Mouse (Mus musculus): ENCODE measurements around the gene Rnf180. TPM values are rescaled to one million over a fixed set of nuclear protein-coding genes. Genes with fewer than 3 reads are reported as not detected.
A peak's percentile ranks its signal among the peaks of the same experiment; 100 is the strongest.
"Not testable (repeated sequence)": the region's sequence is repeated elsewhere in the genome, so short reads cannot be mapped to it uniquely, and the experiment has no call there.

Gene Rnf180
- total RNA-seq (2021), result 10 to 100 TPM; 18.5 to 20.2 TPM
- long read RNA-seq, experiment 1, transcript Rnf180-205 (8 exons, 3,279 nt), result major isoform, 13 of 35 reads
- long read RNA-seq, experiment 1, transcript Rnf180-203 (8 exons, 2,734 nt), result minor isoform, 5 of 35 reads
- long read RNA-seq, experiment 1, partial matches to known transcripts, result 8 of 35 reads
- long read RNA-seq, experiment 1, other reads (novel, unspliced or antisense), result 9 of 35 reads
- long read RNA-seq, experiment 2, transcript Rnf180-203 (8 exons, 2,734 nt), result major isoform, 6 of 25 reads
- long read RNA-seq, experiment 2, transcript Rnf180-205 (8 exons, 3,279 nt), result minor isoform, 5 of 25 reads
- long read RNA-seq, experiment 2, partial matches to known transcripts, result 9 of 25 reads
- long read RNA-seq, experiment 2, other reads (novel, unspliced or antisense), result 5 of 25 reads

DNA sequence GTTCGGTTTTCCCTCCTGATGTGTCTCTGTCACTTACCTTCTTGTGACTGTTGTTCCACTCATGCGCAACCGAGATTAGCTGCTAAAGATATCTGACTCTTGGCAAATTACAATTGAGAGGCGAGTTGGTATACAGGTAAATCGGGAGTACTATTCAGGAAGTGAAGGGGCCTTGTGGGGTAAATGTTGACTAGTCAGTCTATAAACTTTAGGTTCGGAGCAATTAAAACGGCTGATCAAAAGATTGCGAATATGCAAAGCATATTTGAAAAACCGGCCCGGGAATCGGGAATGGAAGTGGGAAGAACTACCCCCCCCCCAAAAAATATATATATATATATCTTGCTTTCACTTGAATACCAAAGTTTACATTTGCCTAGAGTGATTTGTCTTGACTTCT lies at the start of gene Rnf180:
Gene Rnf180, minus strand, starts transcription at position 101 of the 400 bp plus-strand sequence.
- DNase-seq (ENCODE audit: low spot score in 2 of 2), result no peak

DNA sequence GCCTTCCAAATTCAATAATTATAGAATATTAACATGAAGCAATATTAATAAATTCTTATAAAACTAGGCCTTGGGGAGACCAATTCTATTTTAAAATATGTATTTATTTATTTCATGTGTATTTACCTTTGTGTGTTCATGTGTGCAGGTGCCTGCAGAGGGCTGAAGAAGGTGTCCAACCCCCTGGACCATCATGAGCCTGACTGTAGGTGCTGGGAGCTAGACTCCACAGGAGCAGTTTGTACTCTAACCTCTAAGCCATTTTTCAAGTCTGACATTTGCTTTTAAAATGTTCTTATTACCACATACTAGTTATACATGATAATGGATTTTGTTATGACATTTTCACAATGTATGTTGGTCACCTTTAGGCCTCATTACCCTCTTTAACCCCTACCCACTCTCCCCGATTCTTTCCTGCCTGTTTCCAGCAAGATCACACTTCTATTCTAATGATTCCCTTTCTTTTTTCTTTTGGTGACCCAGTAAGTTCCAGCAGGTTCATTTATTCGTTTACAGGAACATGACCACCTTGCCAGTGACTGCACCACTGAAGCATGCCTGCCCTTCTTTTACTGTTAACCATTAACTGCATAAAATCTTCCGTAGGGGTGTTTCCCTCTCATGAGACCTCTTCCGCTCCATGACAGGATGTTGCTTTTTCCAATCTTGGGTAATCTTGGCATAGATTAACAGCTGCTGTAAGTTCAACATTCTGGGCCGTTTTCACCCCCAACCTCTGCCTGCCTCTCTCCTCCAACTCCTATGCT lies 36.8 kb upstream of the Rnf180 start:
- no peak for DNase-seq (ENCODE audit: low spot score in 2 of 2)

DNA sequence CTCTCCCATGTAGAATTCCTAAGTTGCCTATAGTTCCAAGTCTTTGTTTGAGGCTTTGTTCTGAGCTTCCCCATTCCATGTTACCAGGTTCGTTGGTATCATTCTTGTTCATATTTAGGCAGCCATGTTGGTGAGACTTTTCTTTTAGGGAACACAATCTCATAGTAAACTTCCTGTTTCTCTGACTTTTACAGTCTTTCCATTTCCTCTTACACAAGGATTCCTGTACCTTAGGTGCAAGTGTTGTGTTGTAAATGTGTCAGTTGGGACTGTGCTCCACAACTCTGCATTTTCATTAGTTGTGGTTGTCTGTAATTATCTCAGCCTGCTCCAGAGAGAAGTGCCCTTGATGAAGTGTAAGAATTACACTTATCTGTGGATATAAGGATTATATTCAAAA lies 32.3 kb upstream of the Rnf180 start:
- DNase-seq (ENCODE audit: low spot score in 2 of 2), result no peak

DNA sequence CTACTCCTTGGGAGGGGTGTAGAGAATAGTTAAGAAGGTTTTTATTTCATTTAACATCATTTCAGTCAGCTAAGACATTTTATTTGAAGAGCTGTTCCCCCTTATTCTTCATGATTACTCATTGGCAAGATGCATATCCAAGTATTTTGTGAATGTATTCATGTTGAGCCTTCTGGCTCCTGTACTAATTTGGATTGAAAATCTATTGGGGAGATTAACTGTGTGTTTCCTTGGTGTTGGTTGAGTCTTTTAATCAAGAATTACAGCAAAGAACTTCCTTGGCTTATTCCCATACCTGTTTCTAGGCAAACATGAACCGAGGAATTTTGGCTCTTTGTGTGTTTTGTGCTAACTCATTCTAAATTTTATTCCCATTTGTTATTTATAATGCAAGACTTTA lies 22.3 kb upstream of the Rnf180 start:
- no peak for DNase-seq (ENCODE audit: low spot score in 2 of 2)

DNA sequence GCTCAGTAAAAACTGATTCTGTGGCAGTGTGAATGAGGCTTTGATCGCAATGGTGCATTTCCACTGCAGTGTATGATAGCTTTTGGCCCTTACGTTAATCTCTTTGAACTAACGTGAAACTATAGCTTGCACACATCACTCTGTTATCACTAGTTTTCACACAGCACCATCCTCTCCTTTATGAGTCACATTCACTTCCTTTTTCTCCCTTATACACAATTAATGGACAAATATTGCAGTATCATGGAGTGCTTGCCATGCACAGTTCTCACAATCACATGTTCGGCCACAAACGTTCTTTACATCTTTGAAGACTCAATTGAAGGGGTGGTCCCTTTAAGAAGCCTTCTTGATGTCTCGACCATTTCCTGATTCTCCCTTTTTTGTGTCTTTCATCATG lies 21.4 kb upstream of the Rnf180 start:
- DNase-seq (ENCODE audit: low spot score in 2 of 2), result no peak

DNA sequence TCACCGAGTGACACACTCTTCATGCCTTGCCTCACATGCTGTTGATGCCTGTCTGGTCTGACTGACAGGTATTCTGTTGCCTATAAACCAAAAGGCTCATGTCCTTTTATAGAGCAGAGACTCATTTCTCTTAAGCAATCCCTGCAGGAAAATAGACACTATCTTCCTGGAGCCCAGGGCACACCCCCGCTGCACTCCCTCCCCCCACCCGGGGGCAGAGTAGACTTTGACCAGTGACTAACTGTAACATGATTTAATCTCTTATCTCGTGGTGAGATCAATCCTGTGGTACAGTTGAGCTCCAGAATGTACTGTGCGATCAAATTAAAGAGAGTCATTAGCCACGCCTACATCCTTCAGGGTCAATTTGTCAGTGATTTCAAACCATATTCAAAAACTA lies 18.1 kb upstream of the Rnf180 start:
- DNase-seq (ENCODE audit: low spot score in 2 of 2), result no peak

DNA sequence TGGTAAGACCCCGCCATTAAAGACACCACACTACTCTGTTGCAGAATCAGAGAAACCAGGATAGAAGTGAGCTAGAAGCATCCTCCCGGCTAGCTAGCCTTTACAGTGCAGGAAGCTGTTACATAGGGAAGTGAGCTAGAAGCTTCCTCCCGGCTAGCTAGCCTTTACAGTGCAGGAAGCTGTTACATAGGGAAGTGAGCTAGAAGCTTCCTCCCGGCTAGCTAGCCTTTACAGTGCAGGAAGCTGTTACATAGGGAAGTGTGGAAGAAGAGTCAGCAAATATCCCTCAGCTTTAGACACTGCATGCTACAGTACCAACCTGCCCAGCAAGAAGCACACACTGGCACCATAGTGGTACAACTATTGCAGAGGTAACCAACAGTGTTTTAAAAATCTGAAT lies 15.9 kb upstream of the Rnf180 start:
- not testable (repeated sequence) for DNase-seq (ENCODE audit: low spot score in 2 of 2)

DNA sequence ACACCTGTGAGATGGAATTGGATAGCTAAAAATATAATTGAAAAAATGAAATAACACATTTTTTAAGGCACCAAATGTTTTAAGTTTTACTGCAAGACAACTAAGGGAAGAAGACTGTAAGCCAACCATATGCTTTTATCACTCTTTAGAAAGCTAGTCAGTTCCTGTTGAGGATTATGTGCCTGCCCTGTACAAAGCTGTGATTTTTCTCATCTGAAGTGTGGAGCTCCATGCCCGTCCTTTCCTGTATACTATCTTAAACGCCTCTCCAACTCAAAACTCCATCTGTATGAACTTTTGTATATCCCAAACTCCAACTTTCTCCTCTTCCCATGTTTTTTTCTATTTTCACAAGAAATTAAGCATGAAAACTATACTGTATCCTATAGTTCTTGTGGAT lies 10.9 kb upstream of the Rnf180 start:
- no peak for DNase-seq (ENCODE audit: low spot score in 2 of 2)

DNA sequence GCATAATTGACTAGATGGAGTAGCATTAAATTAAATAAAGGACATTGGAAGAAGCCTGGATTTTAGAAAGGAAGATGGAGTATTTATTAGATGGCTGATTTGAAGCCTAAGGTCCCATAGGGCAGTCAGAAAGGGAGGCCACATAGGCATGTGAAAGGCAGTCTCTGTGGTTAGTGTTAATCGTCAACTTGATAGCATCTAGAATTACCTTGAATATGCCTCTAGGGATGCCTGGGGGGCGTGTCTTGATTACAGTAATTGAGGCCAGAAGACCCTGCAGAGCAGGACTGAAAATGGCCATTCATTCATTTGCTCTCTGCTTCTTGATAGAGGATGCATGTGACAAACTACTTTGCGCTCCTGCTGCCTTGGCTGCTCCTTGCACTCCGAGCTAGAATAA lies 9.4 kb upstream of the Rnf180 start:
- DNase-seq (ENCODE audit: low spot score in 2 of 2), result no peak

DNA sequence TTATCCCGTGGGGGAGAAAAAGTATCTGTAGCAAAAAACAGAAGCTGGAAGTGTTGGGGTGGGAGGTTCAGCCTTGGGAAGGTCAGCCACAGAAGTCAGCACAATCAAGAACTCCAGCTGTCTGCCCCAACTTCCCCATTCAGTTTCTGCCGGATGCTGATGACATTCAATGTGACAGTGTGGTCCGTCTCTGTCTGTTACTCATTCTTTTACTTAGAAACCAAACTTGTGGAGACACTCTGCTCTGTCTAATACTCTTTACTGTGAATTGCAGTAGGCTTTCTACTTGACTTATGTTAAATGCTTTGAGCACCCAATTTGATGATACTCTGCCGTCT lies 5.4 kb upstream of the Rnf180 start:
- no peak for DNase-seq (ENCODE audit: low spot score in 2 of 2)

DNA sequence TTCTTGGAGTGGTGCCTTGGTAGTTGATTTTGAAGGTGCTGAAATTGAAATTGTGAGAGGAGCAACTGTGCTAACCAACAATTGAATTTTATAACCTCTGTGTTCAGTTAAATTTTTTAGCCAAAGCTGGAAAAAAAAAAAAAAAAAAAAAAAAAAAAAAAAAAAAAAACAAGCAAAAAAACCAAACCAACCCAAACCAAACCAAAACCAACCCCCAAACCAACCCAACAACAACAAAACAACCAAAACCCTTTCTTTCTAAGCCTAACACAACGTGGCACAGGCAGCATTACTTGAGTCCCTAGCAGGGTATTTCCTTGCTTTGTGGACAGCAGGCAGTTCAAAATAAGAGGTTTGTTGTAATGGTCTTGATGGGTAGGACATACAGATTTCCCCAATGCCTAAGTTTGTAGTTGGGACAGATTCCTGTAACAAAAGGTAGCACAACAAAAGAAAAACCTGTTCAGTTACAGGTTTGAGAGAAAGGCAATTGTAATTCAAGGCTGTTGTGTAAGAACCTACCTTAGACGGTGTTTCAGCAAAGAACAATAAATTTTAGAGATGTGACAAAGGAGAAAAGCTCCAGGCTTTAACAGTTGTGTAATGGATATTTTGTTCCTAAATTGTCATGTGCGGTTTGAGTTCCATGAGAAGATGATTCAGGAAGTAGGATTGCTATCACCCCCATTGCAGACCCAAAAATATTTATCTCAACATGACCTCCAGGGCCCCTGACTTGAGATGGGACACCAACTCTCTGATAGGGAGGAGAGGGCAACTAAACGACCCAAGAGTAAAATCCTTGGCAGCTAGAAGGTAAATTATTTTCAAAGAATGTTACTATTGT lies 4.8 kb upstream of the Rnf180 start:
- DNase-seq (ENCODE audit: low spot score in 2 of 2), result no peak

DNA sequence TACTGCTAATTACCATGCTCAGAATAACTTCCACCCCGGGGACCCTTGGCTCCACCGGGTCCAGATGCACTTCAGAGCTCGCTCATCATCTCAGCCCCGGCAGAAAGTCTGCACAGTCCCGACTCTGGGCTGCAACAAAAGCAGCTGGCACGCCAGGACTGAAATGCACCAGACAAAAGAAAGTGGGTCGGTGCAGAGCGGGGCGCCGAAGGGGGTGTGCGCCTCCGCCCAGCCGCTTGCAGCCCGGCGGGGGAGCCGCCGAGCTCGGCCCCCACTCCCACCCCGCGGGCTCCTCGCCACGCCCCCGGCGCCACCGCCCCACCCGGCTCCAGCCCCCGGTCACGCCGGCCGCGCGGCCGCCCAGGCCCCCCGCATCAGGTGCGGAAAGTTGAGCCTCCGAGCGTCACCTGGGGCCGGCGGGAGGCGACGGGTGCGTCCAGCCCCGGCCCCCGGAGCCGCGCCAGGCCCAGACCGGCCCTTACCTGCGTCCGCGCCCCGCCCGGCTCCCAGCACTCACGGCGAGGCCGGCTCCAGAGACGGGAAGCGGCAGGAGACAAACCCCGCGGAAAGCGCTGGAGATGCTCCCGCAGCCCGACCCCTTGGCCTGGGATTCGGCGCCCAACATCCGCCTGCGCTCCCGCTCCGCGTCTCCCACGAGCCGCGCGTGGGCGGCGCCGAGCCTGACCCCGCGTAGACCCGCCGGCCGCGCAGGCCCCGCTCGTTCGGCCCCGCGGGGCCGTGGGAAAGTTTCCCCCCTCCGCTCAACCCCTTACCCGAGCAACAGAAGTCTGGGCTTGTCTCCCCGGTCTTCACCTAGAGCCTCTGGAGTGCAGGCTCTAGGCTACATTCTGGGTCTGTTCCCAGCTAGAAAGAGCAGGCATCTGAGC lies 591 bp downstream of the Rnf180 start:
- peak; percentile 47 to 54 for DNase-seq (ENCODE audit: low spot score in 2 of 2)

DNA sequence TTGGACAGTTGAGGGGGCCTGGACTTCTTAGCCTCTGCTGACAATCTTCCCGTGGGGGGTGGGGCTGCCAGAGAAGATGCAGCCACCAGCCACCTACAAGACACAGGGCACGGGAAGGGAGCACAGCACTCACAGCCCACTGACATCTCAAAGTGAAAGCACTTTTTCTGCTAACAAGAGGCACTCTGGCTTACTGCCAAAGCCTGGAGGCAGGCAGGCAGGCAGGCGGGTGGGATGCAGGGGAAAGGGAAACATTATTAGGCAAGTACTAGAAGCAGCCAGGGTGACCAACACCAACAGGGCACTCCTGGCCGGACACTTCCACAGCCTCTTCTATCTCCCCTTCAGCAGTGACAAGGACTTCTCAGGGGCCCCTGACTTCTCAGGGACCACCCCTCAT lies 2.8 kb downstream of the Rnf180 start:
- peak; percentile 42 to 66 for DNase-seq (ENCODE audit: low spot score in 2 of 2)

DNA sequence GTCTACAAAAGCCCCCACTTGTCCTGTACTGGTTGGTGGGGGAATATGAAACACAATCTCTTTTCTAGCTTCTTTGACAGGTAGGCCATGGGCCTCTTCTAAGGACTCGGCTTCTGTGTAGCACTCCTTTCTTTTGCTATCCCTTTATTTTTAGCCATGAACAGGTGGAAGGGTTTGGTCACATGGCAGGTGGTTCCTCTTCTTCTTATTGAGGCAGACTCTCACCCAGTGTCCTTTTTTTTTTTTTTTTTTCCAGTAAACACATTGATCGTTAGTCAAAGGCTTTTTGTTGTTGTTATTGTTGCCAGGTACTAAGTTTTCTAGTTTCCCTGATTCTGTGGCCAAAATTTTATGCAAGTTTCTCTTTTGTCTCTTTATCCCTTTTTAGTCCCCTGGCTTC lies 4.0 kb downstream of the Rnf180 start:
- DNase-seq (ENCODE audit: low spot score in 2 of 2), result no peak

DNA sequence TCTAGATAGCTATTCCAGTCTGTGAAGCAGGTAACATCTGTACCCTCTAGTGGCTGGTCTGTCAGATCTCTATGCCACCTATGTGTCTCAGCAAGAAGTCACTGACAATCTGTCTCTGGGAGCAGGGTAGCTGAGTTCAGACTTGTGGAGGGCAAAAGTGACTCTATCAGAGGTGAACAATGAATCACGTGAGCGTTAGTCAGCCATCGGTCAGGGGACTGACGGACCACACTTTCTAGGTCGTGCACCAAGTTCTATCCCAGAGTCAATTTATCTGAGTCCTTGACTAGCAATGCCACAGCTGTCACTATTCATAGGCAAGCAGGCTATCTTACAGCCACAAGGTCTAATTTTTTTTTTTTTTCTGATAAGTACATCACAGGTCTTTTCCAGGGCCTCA lies 4.6 kb downstream of the Rnf180 start:
- no peak for DNase-seq (ENCODE audit: low spot score in 2 of 2)

DNA sequence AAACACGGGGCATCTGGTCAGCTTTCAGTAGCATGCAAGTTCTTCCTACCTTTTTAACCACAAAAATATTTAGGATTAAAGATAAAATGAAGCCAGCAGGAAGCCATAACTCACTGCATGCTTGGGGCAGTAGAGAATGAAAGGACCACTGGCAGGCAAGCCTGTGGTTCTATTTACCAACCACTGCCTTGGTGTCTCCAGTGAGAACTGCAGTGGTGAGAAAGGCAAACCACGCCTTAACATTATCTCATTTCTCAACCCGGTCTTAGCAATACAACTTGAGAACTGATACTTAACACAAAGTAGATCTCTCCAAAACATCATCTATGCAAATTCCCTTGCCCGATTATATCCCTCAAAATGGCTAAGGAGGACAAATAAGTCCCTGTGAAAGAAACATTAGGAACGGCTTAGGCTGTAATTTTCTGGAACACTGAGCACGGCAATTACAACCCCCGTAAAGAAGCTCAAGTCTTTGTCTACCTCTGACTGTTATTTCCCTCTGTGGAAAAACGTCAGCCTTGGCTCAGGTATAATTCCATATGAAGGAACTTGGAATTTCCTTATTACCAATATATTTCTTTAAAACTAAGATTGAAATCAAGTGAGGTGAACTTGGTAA lies 15.1 kb downstream of the Rnf180 start:
- DNase-seq (ENCODE audit: low spot score in 2 of 2), result no peak

DNA sequence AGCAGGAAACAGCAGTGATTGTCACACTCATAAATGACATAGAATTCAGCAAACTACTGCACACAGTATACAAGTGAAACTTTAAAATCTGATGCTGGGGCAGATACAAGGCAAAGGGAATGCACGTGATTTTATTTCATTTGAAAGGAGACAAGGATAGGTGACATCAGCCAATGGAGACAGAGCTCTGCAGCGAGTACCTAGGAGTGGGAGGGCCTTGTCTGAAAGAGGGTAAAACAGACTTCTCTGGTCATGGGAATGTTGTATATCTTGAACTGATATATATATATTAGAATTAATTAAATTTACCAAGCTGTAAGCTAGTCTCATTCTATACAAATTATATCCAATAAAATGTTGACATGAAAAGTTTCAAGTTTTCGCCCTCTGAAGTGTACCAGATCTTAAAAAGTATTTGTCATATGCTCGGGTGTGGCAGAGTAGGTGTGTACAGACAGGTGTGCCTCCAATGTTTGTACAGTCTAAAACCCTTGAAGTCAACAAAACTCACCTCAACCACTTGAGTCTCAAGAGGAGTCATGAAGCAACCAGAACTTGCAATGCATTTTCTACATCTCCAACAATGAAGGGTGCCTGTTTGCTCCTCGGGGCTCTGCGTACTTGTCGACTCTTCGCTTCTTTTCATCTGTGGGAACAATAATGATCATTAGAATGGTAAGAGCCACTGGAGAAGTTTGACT lies 24.1 kb downstream of the Rnf180 start:
- DNase-seq (ENCODE audit: low spot score in 2 of 2), result no peak

DNA sequence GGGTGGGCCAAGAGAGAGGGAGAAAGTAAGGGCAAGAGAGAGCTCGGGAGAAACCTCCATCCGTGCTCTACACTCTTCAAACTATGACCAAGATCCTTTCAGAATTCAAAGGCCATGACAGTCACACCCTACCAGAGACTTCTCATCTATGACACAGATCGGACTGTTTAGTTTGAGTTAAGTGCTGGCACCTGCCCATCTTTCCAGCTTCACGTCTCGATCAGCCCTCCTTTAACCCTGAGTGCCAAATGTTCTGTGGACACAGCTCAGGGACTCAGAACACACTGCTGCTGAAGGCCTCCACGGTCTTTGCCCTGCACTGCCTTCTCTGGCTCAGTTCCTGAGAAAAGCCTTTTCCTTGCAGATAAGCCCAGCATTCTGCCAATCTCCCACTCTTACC lies 27.2 kb downstream of the Rnf180 start:
- no peak for DNase-seq (ENCODE audit: low spot score in 2 of 2)

DNA sequence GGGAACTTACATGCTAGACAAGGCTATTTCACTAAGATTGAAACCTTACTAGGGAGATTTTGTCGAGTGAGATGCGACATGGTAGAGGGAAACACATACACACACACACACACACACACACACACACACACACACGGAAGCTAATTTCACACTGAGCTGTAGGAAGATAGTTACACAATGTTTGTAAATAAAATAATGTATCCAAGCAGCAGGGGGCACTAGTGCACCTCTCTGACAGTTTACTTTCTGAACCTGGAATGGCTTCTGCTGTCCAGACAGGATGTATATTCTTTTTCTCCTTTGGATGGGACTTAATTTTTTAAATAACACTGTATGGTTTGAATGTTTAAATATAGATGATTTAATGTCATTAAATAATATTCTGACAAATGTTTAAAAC lies 27.9 kb downstream of the Rnf180 start:
- DNase-seq (ENCODE audit: low spot score in 2 of 2), result peak; percentile 66 to 69

Measured in left cerebral cortex, adult 18-20 months (tissue).